Mouse (Mus musculus): ENCODE data around the gene Actn2. TPM values are rescaled to one million over a fixed set of nuclear protein-coding genes. Genes with fewer than 3 reads are reported as not detected.

Gene Actn2
- polyA plus RNA-seq, 1 experiment from 2014 or later = 158 TPM

GRCm38 (mm10) chr13:12341447-12341846 lies 887 bp upstream of the Actn2 start:
- no peak overlapping the region for H3K4me2 ChIP-seq
- no peaks in the 10 kb centered on the region for H3K9me3 ChIP-seq
- no peak for ATAC-seq (ENCODE audit: insufficient number of reproducible peaks, low FRiP score, low TSS enrichment, low read depth)
- H3K36me3 ChIP-seq = no peaks in the 10 kb centered on the region
- no peak overlapping the region for H3K4me3 ChIP-seq
- WGBS = 24% methylated on average over 6 of the region's 6 CpGs
- no peak overlapping the region for H3K27ac ChIP-seq
- peaks cover 10% of the 10 kb centered on the region for H3K4me1 ChIP-seq
- no peaks in the 10 kb centered on the region for H3K27me3 ChIP-seq
- H3K9ac ChIP-seq = no peak overlapping the region

- H3K27me3 ChIP-seq = no peaks in the 10 kb centered on the region
- peaks cover 10% of the 10 kb centered on the region for H3K4me1 ChIP-seq
- no peak for ATAC-seq (ENCODE audit: insufficient number of reproducible peaks, low FRiP score, low TSS enrichment, low read depth)
- no peaks in the 10 kb centered on the region for H3K36me3 ChIP-seq
- no peaks in the 10 kb centered on the region for H3K9me3 ChIP-seq
- H3K9ac ChIP-seq = no peak overlapping the region
- peak overlapping the region; percentile 37; the same call in 1 of the 2 replicates for H3K4me3 ChIP-seq
- no peak overlapping the region for H3K4me2 ChIP-seq
- no peak overlapping the region for H3K27ac ChIP-seq
Measured at GRCm38 (mm10) chr13:12339446-12339845, 1.1 kb downstream of the Actn2 start.

GRCm38 (mm10) chr13:12337752-12338151 lies 2.8 kb downstream of the Actn2 start:
- no peak overlapping the region for H3K27ac ChIP-seq
- no peaks in the 10 kb centered on the region for H3K9me3 ChIP-seq
- 85% methylated on average over 7 of the region's 7 CpGs for WGBS
- no peak overlapping the region for H3K4me2 ChIP-seq
- no peak overlapping the region for H3K9ac ChIP-seq
- H3K4me3 ChIP-seq = no peak overlapping the region
- no peak for ATAC-seq (ENCODE audit: insufficient number of reproducible peaks, low FRiP score, low TSS enrichment, low read depth)
- H3K4me1 ChIP-seq = peaks cover 10% of the 10 kb centered on the region
- no peaks in the 10 kb centered on the region for H3K36me3 ChIP-seq
- no peaks in the 10 kb centered on the region for H3K27me3 ChIP-seq

- WGBS = 64% methylated on average over 12 of the region's 12 CpGs
- Histone ChIP-seq H3K4me1 (no peaks in the 10 kb centered on the region), H3K9ac (no peak overlapping the region), H3K36me3 (no peaks in the 10 kb centered on the region), H3K4me3 (no peak overlapping the region), H3K4me2 (no peak overlapping the region), H3K27me3 (no peaks in the 10 kb centered on the region), H3K27ac (no peak overlapping the region), H3K9me3 (no peaks in the 10 kb centered on the region)
- no peak for ATAC-seq (ENCODE audit: insufficient number of reproducible peaks, low FRiP score, low TSS enrichment, low read depth)
Measured at GRCm38 (mm10) chr13:12334016-12334415, 6.5 kb downstream of the Actn2 start.

- 0 out of 2 replicates have a peak, but pooled peaks have one; percentile 30 for ATAC-seq (ENCODE audit: insufficient number of reproducible peaks, low FRiP score, low TSS enrichment, low read depth)
- Histone ChIP-seq H3K36me3 (no peaks in the 10 kb centered on the region), H3K4me1 (no peaks in the 10 kb centered on the region), H3K4me2 (no peak overlapping the region), H3K27ac (no peak overlapping the region), H3K4me3 (no peak overlapping the region), H3K9me3 (no peaks in the 10 kb centered on the region), H3K27me3 (no peaks in the 10 kb centered on the region), H3K9ac (no peak overlapping the region)
- 99% methylated on average over 5 of the region's 5 CpGs for WGBS
Measured at GRCm38 (mm10) chr13:12331528-12331927, 9.0 kb downstream of the Actn2 start.

- H3K9ac ChIP-seq = no peak overlapping the region
- no peaks in the 10 kb centered on the region for H3K27me3 ChIP-seq
- no peak for ATAC-seq (ENCODE audit: insufficient number of reproducible peaks, low FRiP score, low TSS enrichment, low read depth)
- no peak overlapping the region for H3K4me3 ChIP-seq
- no peaks in the 10 kb centered on the region for H3K9me3 ChIP-seq
- no peak overlapping the region for H3K27ac ChIP-seq
- no peaks in the 10 kb centered on the region for H3K4me1 ChIP-seq
- WGBS = 79% methylated on average over 4 of the region's 4 CpGs
- no peak overlapping the region for H3K4me2 ChIP-seq
- no peaks in the 10 kb centered on the region for H3K36me3 ChIP-seq
Measured at GRCm38 (mm10) chr13:12328392-12328791, 12.2 kb downstream of the Actn2 start.

- Histone ChIP-seq H3K36me3 (no peaks in the 10 kb centered on the region), H3K4me2 (no peak overlapping the region), H3K9me3 (no peaks in the 10 kb centered on the region), H3K4me1 (no peaks in the 10 kb centered on the region), H3K27ac (no peak overlapping the region), H3K9ac (no peak overlapping the region), H3K4me3 (no peak overlapping the region), H3K27me3 (no peaks in the 10 kb centered on the region)
- no peak for ATAC-seq (ENCODE audit: insufficient number of reproducible peaks, low FRiP score, low TSS enrichment, low read depth)
- 93% methylated on average over 6 of the region's 6 CpGs for WGBS
Measured at GRCm38 (mm10) chr13:12327577-12327976, 13.0 kb downstream of the Actn2 start.

- Histone ChIP-seq H3K27ac (no peak overlapping the region), H3K27me3 (no peaks in the 10 kb centered on the region)
- 85% methylated on average over 12 of the region's 12 CpGs for WGBS
Measured at GRCm38 (mm10) chr13:12323076-12323625, 17.4 kb downstream of the Actn2 start.

GRCm38 (mm10) chr13:12320148-12320547 lies 20.4 kb downstream of the Actn2 start:
- Histone ChIP-seq H3K36me3 (no peaks in the 10 kb centered on the region), H3K27me3 (no peaks in the 10 kb centered on the region), H3K4me2 (no peak overlapping the region), H3K4me1 (no peaks in the 10 kb centered on the region), H3K9me3 (no peaks in the 10 kb centered on the region), H3K27ac (no peak overlapping the region), H3K4me3 (no peak overlapping the region), H3K9ac (no peak overlapping the region)
- ATAC-seq (ENCODE audit: insufficient number of reproducible peaks, low FRiP score, low TSS enrichment, low read depth) = no peak
- 49% methylated on average over 2 of the region's 2 CpGs for WGBS

More at GRCm38 (mm10) chr13:12323076-12323625, 17.4 kb downstream of the Actn2 start:
- Histone ChIP-seq H3K4me1 (no peaks in the 10 kb centered on the region), H3K4me2 (no peak overlapping the region), H3K36me3 (no peaks in the 10 kb centered on the region), H3K9ac (no peak overlapping the region), H3K9me3 (no peaks in the 10 kb centered on the region), H3K4me3 (no peak overlapping the region)
- ATAC-seq (ENCODE audit: insufficient number of reproducible peaks, low FRiP score, low TSS enrichment, low read depth) = no peak

- 76% methylated on average over 5 of the region's 5 CpGs for WGBS
Measured at GRCm38 (mm10) chr13:12318017-12318416, 22.5 kb downstream of the Actn2 start.

GRCm38 (mm10) chr13:12317191-12317765 lies 23.3 kb downstream of the Actn2 start:
- Histone ChIP-seq H3K4me3 (no peak overlapping the region), H3K36me3 (no peaks in the 10 kb centered on the region), H3K9me3 (no peaks in the 10 kb centered on the region), H3K9ac (no peak overlapping the region), H3K27me3 (no peaks in the 10 kb centered on the region), H3K4me2 (no peak overlapping the region), H3K27ac (no peak overlapping the region), H3K4me1 (no peaks in the 10 kb centered on the region)
- 65% methylated on average over 6 of the region's 6 CpGs for WGBS
- ATAC-seq (ENCODE audit: insufficient number of reproducible peaks, low FRiP score, low TSS enrichment, low read depth) = no peak

More at GRCm38 (mm10) chr13:12318017-12318416, 22.5 kb downstream of the Actn2 start:
- no peaks in the 10 kb centered on the region for H3K36me3 ChIP-seq
- no peak overlapping the region for H3K4me2 ChIP-seq
- no peak overlapping the region for H3K4me3 ChIP-seq
- H3K27ac ChIP-seq = no peak overlapping the region
- H3K9ac ChIP-seq = no peak overlapping the region
- H3K27me3 ChIP-seq = no peaks in the 10 kb centered on the region
- no peak for ATAC-seq (ENCODE audit: insufficient number of reproducible peaks, low FRiP score, low TSS enrichment, low read depth)
- H3K4me1 ChIP-seq = no peaks in the 10 kb centered on the region
- H3K9me3 ChIP-seq = no peaks in the 10 kb centered on the region

GRCm38 (mm10) chr13:12314173-12314572 lies 26.4 kb downstream of the Actn2 start:
- no peaks in the 10 kb centered on the region for H3K27me3 ChIP-seq
- H3K9me3 ChIP-seq = no peaks in the 10 kb centered on the region
- H3K9ac ChIP-seq = no peak overlapping the region
- no peak overlapping the region for H3K4me3 ChIP-seq
- H3K36me3 ChIP-seq = no peaks in the 10 kb centered on the region
- ATAC-seq (ENCODE audit: insufficient number of reproducible peaks, low FRiP score, low TSS enrichment, low read depth) = no peak
- H3K4me2 ChIP-seq = no peak overlapping the region
- no peak overlapping the region for H3K27ac ChIP-seq
- H3K4me1 ChIP-seq = peaks cover 4% of the 10 kb centered on the region
- 95% methylated on average over 6 of the region's 6 CpGs for WGBS

Data from limb, embryonic 15.5 days (tissue).